Mouse (Mus musculus) activated CD4-positive, CD25-positive, alpha-beta regulatory T cell, adult 4 months (primary cell): ENCODE measurements around the gene Gzma. TPM values are rescaled to one million over a fixed set of nuclear protein-coding genes. Genes with fewer than 3 reads are reported as not detected.

Experiments
- ATAC-seq: one replicate; pipeline ENCODE4 v1.8.0; 2017
- polyA plus RNA-seq, 2 experiments: library from polyadenylated mRNA; unstranded; fragments of 100-300 nt; shearing (Covaris generic); gene quantifications; one replicate each; pipeline ENCODE4 v1.2.1; 2017

Gene Gzma
- polyA plus RNA-seq, 2 experiments from 2014 or later, result 3.3 to 6.7 TPM

GRCm38 (mm10) chr13:113045458-113046110, 55.2 kb downstream of the Gzma start:
- ATAC-seq, result no peak

- ATAC-seq, result no peak
Measured at GRCm38 (mm10) chr13:113044876-113045275, 55.9 kb downstream of the Gzma start.

Other genes starting within 250 kb of the Gzma start
- 10 to 100 TPM; 65.2 to 68.1 TPM for gene Mtrex, start 173.6 kb downstream of the Gzma start, polyA plus RNA-seq
- 10 to 100 TPM in 1 of 2 experiments, 1 to 10 TPM in 1; 9.1 to 13.0 TPM for gene Dhx29, start 173.5 kb downstream of the Gzma start, polyA plus RNA-seq
- gene Ccno, start 113.2 kb downstream of the Gzma start, polyA plus RNA-seq, result not detected
- under 1 TPM in 1 of 2 experiments, not detected in 1; 0.13 TPM for gene Mcidas, start 107.1 kb downstream of the Gzma start, polyA plus RNA-seq
- gene Cdc20b, start 65.9 kb downstream of the Gzma start, polyA plus RNA-seq, result under 1 TPM in 1 of 2 experiments, not detected in 1; 0.25 TPM
- gene Gpx8, start 54.6 kb downstream of the Gzma start, polyA plus RNA-seq, result not detected
- gene Esm1, start 108.7 kb upstream of the Gzma start, polyA plus RNA-seq, result not detected
- 1 to 10 TPM; 1.2 TPM for gene Gzmk, start 124.9 kb upstream of the Gzma start, polyA plus RNA-seq
- not detected for gene BC067074, start 192.2 kb upstream of the Gzma start, polyA plus RNA-seq